Mouse (Mus musculus): ENCODE measurements around the gene Ap3s2. TPM values are rescaled to one million over a fixed set of nuclear protein-coding genes. Genes with fewer than 3 reads are reported as not detected.

Ap3s2 gene
- total and polyA plus RNA-seq, 3 experiments = 8.3 to 91.2 (median 18.2) TPM

GRCm38 (mm10) chr7:79900753-79901152 lies 19.7 kb downstream of the Ap3s2 start:
- H3K27me3 ChIP-seq (ENCODE audit: control insufficient read depth in 1 of 2, insufficient read depth in 2 of 2, low read length in 2 of 2) = no peaks in the 10 kb centered on the region
- H3K9ac ChIP-seq (ENCODE audit: control insufficient read depth, low read depth, low read length, poor library complexity, severe bottlenecking) = peak overlapping the region; percentile 26
- peaks cover 0 to 50% of the 10 kb centered on the region in 2 experiments; a peak in 3 of 4 replicates for H3K36me3 ChIP-seq (ENCODE audit: control insufficient read depth in 1 of 2, insufficient read depth in 2 of 2, low read length in 2 of 2)
- peak; percentile 63; the same call in 1 of the 2 replicates for TF ChIP-seq MAZ (IDR thresholded peaks at IDR 0.05; ENCODE audit: low read depth, low read length)
- no peak for TF ChIP-seq KAT2A (conservative IDR thresholded peaks at IDR 0.05; ENCODE audit: low read depth, low read length)
- no peak for TF ChIP-seq UBTF (IDR thresholded peaks at IDR 0.05; ENCODE audit: borderline replicate concordance, insufficient read depth, low read depth, low read length)
- peak; percentile 90 to 94 for TF ChIP-seq EP300 (IDR thresholded peaks at IDR 0.05; ENCODE audit: low read depth in 1 of 2, low read length in 2 of 2)
- peak; percentile 87 for TF ChIP-seq TCF12 (IDR thresholded peaks at IDR 0.05; ENCODE audit: low read depth, low read length)
- TF ChIP-seq GATA1 (IDR thresholded peaks at IDR 0.05; ENCODE audit: low read depth, low read length) = peak; percentile 72
- no peak for TF ChIP-seq SMC3 (IDR thresholded peaks at IDR 0.05; ENCODE audit: low read depth, low read length)
- TF ChIP-seq ELF1 (IDR thresholded peaks at IDR 0.05; ENCODE audit: low read depth, low read length) = 0 out of 2 replicates have a peak, but pooled peaks have one; percentile 18
- TF ChIP-seq SIN3A (IDR thresholded peaks at IDR 0.05; ENCODE audit: low read length) = peak; percentile 91
- peak; percentile 99 for TF ChIP-seq ETS1 (IDR thresholded peaks at IDR 0.05; ENCODE audit: low read depth, low read length)
- TF ChIP-seq USF1 (IDR thresholded peaks at IDR 0.05; ENCODE audit: low read depth, low read length) = peak; percentile 93
- peak; percentile 64; the same call in 1 of the 2 replicates for TF ChIP-seq RCOR1 (IDR thresholded peaks at IDR 0.05; ENCODE audit: low read depth, low read length)
- TF ChIP-seq POLR2AphosphoS2 (IDR thresholded peaks at IDR 0.05; ENCODE audit: low read length) = peak; percentile 37; the same call in 1 of the 2 replicates
- no peak for TF ChIP-seq ZC3H11A (IDR thresholded peaks at IDR 0.05; ENCODE audit: low read depth, low read length)
- no peak for TF ChIP-seq E2F4 (IDR thresholded peaks at IDR 0.05; ENCODE audit: borderline replicate concordance, low read depth, low read length)
- peak in 1 of 2 experiments; percentile 24; a peak in 1 of 4 replicates for TF ChIP-seq POLR2A (IDR thresholded peaks at IDR 0.05; ENCODE audit: control insufficient read depth in 1 of 2, insufficient read depth in 1 of 2, low read depth in 1 of 2, low read length in 2 of 2, poor library complexity in 1 of 2)
- TF ChIP-seq ZKSCAN1 (IDR thresholded peaks at IDR 0.05; ENCODE audit: low read depth, low read length) = no peak
- peak; percentile 72; the same call in 1 of the 2 replicates for TF ChIP-seq MYC (IDR thresholded peaks at IDR 0.05; ENCODE audit: low read depth, low read length)
- TF ChIP-seq JUND (IDR thresholded peaks at IDR 0.05; ENCODE audit: low read depth, low read length) = no peak
- TF ChIP-seq MAFK (IDR thresholded peaks at IDR 0.05; ENCODE audit: borderline replicate concordance, low read depth, low read length) = peak; percentile 88
- TF ChIP-seq GABPA (IDR thresholded peaks at IDR 0.05; ENCODE audit: low read depth, low read length) = peak; percentile 88
- no peak for TF ChIP-seq RAD21 (IDR thresholded peaks at IDR 0.05; ENCODE audit: low read depth, low read length)
- TF ChIP-seq MAX (IDR thresholded peaks at IDR 0.05; ENCODE audit: low read length) = peak; percentile 86
- 0 out of 2 replicates have a peak, but pooled peaks have one; percentile 51 for TF ChIP-seq HCFC1 (IDR thresholded peaks at IDR 0.05; ENCODE audit: low read depth, low read length)
- TF ChIP-seq BHLHE40 (IDR thresholded peaks at IDR 0.05; ENCODE audit: borderline replicate concordance, low read depth, low read length) = peak; percentile 32; the same call in 1 of the 2 replicates
- TF ChIP-seq ZMIZ1 (IDR thresholded peaks at IDR 0.05; ENCODE audit: low read depth, low read length) = peak; percentile 80
- TF ChIP-seq TAL1 (IDR thresholded peaks at IDR 0.05; ENCODE audit: low read length) = peak; percentile 53
- TF ChIP-seq MEF2A (IDR thresholded peaks at IDR 0.05; ENCODE audit: extremely low read depth, insufficient replicate concordance, low read depth, low read length, poor library complexity, severe bottlenecking) = no peak
- peak; percentile 67; the same call in 1 of the 2 replicates for TF ChIP-seq TBP (IDR thresholded peaks at IDR 0.05; ENCODE audit: low read depth, low read length)
- peak; percentile 70 for TF ChIP-seq MXI1 (IDR thresholded peaks at IDR 0.05; ENCODE audit: low read depth, low read length)
- peak in 1 of 2 experiments; percentile 60; a peak in 1 of 4 replicates for TF ChIP-seq USF2 (IDR thresholded peaks at IDR 0.05; ENCODE audit: borderline replicate concordance in 1 of 2, insufficient read depth in 1 of 2, low read depth in 1 of 2, low read length in 2 of 2)
- TF ChIP-seq MYB (IDR thresholded peaks at IDR 0.05; ENCODE audit: low read depth, low read length) = peak; percentile 75
- peaks cover 48 to 49% of the 10 kb centered on the region in 2 experiments for H3K4me1 ChIP-seq (ENCODE audit: control insufficient read depth in 1 of 2, insufficient read depth in 2 of 2, low read length in 2 of 2)
- peak; percentile 94 for DNase-seq (ENCODE audit: low read depth, low spot score)
- H3K4me3 ChIP-seq (ENCODE audit: control insufficient read depth in 1 of 2, insufficient read depth in 1 of 2, low read depth in 2 of 2, low read length in 2 of 2) = no peak overlapping the region
- H3K27ac ChIP-seq (ENCODE audit: control insufficient read depth, low read depth, low read length) = peak overlapping the region; percentile 82
- H3K9me3 ChIP-seq (replicated peaks; ENCODE audit: insufficient read depth, low read length) = no peaks in the 10 kb centered on the region
- no peaks in the 10 kb centered on the region for H3K79me2 ChIP-seq (ENCODE audit: control insufficient read depth, insufficient read depth, low read length, poor library complexity)

Measured in MEL (cell line).